Mouse (Mus musculus) thymus, adult 2 months (tissue): ENCODE measurements around the gene Mogat2. TPM values are rescaled to one million over a fixed set of nuclear protein-coding genes. Genes with fewer than 3 reads are reported as not detected.

Experiments
- DNase-seq: peaks from one replicate; pipeline ENCODE4 v3.0.0; 2021
- H3K27ac ChIP-seq: fragments of 200-500 bp; 2 replicates; pipeline ENCODE4 v1.5.1; 2012; ENCODE audit warnings: low read length, control low read depth; ENCODE audit not compliant: control insufficient read depth, insufficient read depth
- H3K27me3 ChIP-seq: fragments of 200-500 bp; 2 replicates; pipeline ENCODE4 v1.6.1; 2012; ENCODE audit warnings: mild to moderate bottlenecking, low read length, moderate library complexity, mixed read lengths; ENCODE audit not compliant: control insufficient read depth, insufficient read depth
- H3K36me3 ChIP-seq: fragments of 200-500 bp; 2 replicates; pipeline ENCODE4 v1.6.1; 2012; ENCODE audit warnings: mild to moderate bottlenecking, low read length, moderate library complexity; ENCODE audit not compliant: control insufficient read depth, insufficient read depth
- H3K4me1 ChIP-seq: fragments of 200-500 bp; replicated peaks from 2 replicates; pipeline ENCODE4 v1.6.1; 2012; ENCODE audit warnings: low read length; ENCODE audit not compliant: control insufficient read depth, insufficient read depth
- H3K4me3 ChIP-seq: fragments of 200-500 bp; 2 replicates; pipeline ENCODE4 v1.5.1; 2012; ENCODE audit warnings: mild to moderate bottlenecking, low read length, control low read depth, moderate library complexity; ENCODE audit not compliant: control insufficient read depth, insufficient read depth
- CTCF ChIP-seq: fragments of 200-500 bp; IDR thresholded peaks from 2 replicates; pipeline ENCODE4 v1.5.1; 2012; ENCODE audit warnings: mild to moderate bottlenecking, control low read depth, low read length, moderate library complexity, borderline replicate concordance; ENCODE audit not compliant: control insufficient read depth, poor library complexity, insufficient read depth; ENCODE audit errors: extremely low read depth
- POLR2A ChIP-seq: fragments of 200-500 bp; IDR thresholded peaks from 2 replicates; pipeline ENCODE4 v1.6.1; 2012; ENCODE audit warnings: mild to moderate bottlenecking, low read length, control low read depth, moderate library complexity; ENCODE audit not compliant: control insufficient read depth, poor library complexity, insufficient read depth; ENCODE audit errors: extremely low read depth
- WGBS: fragments of 180-500 bp; shearing (Covaris S2); methylation state at CpG from one replicate; pipeline ENCODE4 v1.1.7; 2018; 5-methylcytosine and 5-hydroxymethylcytosine counted together
- polyA plus RNA-seq: library from polyadenylated mRNA; depleted of rRNA; stranded (reverse); fragments of >200 nt; gene quantifications from 2 replicates; pipeline ENCODE4 v1.2.3, GENCODE M21; 2012

Mogat2 gene
- polyA plus RNA-seq, 1 experiment = 0.32 TPM

GRCm38 (mm10) chr7:99214621-99215185 is 23.7 kb downstream of the Mogat2 start:
- Histone ChIP-seq H3K27me3 (no peaks in the 10 kb centered on the region), H3K4me1 (no peaks in the 10 kb centered on the region), H3K27ac (no peak overlapping the region), H3K36me3 (no peaks in the 10 kb centered on the region), H3K4me3 (no peak overlapping the region)
- TF ChIP-seq POLR2A (no peak), CTCF (no peak)
- DNase-seq = no peak
- WGBS = 87% methylated on average over 10 of the region's 10 CpGs

- TF ChIP-seq CTCF = no peak
- TF ChIP-seq POLR2A = no peak
- DNase-seq = no peak
- Histone ChIP-seq H3K4me1 (no peaks in the 10 kb centered on the region), H3K36me3 (no peaks in the 10 kb centered on the region), H3K27me3 (no peaks in the 10 kb centered on the region), H3K4me3 (no peak overlapping the region), H3K27ac (no peak overlapping the region)
- whole genome bisulfite sequencing = 93% methylated on average over 2 of the region's 2 CpGs
Observed at GRCm38 (mm10) chr7:99213686-99214085, 24.7 kb downstream of the Mogat2 start.

- no peak overlapping the region for H3K27ac ChIP-seq
- DNase-seq = no peak
- no peak overlapping the region for H3K4me3 ChIP-seq
- 98% methylated on average over 1 of the region's 1 CpGs for WGBS
- no peaks in the 10 kb centered on the region for H3K36me3 ChIP-seq
- no peak for TF ChIP-seq POLR2A
- TF ChIP-seq CTCF = no peak
- H3K27me3 ChIP-seq = no peaks in the 10 kb centered on the region
- H3K4me1 ChIP-seq = no peaks in the 10 kb centered on the region
Observed at GRCm38 (mm10) chr7:99213056-99213455, 25.4 kb downstream of the Mogat2 start.

GRCm38 (mm10) chr7:99208704-99209103 is 29.7 kb downstream of the Mogat2 start:
- WGBS = 100% methylated on average over 4 of the region's 4 CpGs
- no peaks in the 10 kb centered on the region for H3K36me3 ChIP-seq
- H3K27ac ChIP-seq = no peak overlapping the region
- no peak for DNase-seq
- TF ChIP-seq POLR2A (no peak), CTCF (no peak)
- no peaks in the 10 kb centered on the region for H3K27me3 ChIP-seq
- no peaks in the 10 kb centered on the region for H3K4me1 ChIP-seq
- H3K4me3 ChIP-seq = no peak overlapping the region

GRCm38 (mm10) chr7:99206364-99206763 is 32.1 kb downstream of the Mogat2 start:
- no peak for DNase-seq
- no peaks in the 10 kb centered on the region for H3K27me3 ChIP-seq
- H3K4me1 ChIP-seq = no peaks in the 10 kb centered on the region
- H3K4me3 ChIP-seq = no peak overlapping the region
- no peaks in the 10 kb centered on the region for H3K36me3 ChIP-seq
- H3K27ac ChIP-seq = no peak overlapping the region
- 93% methylated on average over 7 of the region's 7 CpGs for WGBS
- TF ChIP-seq CTCF = no peak
- no peak for TF ChIP-seq POLR2A

- Histone ChIP-seq H3K4me1 (no peaks in the 10 kb centered on the region), H3K4me3 (no peak overlapping the region), H3K36me3 (no peaks in the 10 kb centered on the region), H3K27ac (no peak overlapping the region), H3K27me3 (no peaks in the 10 kb centered on the region)
- TF ChIP-seq POLR2A (no peak), CTCF (no peak)
- WGBS = 87% methylated on average over 7 of the region's 7 CpGs
- DNase-seq = no peak
Observed at GRCm38 (mm10) chr7:99202163-99202562, 36.3 kb downstream of the Mogat2 start.

- no peaks in the 10 kb centered on the region for H3K4me1 ChIP-seq
- no peaks in the 10 kb centered on the region for H3K27me3 ChIP-seq
- TF ChIP-seq CTCF (no peak), POLR2A (no peak)
- H3K36me3 ChIP-seq = no peaks in the 10 kb centered on the region
- H3K27ac ChIP-seq = no peak overlapping the region
- H3K4me3 ChIP-seq = no peak overlapping the region
- no peak for DNase-seq
- WGBS = 89% methylated on average over 4 of the region's 4 CpGs
Observed at GRCm38 (mm10) chr7:99200290-99200689, 38.1 kb downstream of the Mogat2 start.
